Mouse (Mus musculus): ENCODE data around the gene Usp32.

- TF ChIP-seq CTCF (IDR thresholded peaks at IDR 0.05; ENCODE audit: extremely low read depth, insufficient read depth, insufficient read length, insufficient replicate concordance) (no peak), POLR2A (IDR thresholded peaks at IDR 0.05; ENCODE audit: low read depth, low read length) (no peak)
Observed at GRCm38 (mm10) chr11:85167503-85167902, 27.5 kb upstream of the Usp32 start.
